Mouse (Mus musculus): ENCODE measurements at regions not wholly inside any gene's neighbourhood (a gene's known extent, or its start where the extent isn't known, plus 50 kb on each side); places are given as distances from the start of the nearest gene placed in this dataset.
A peak's percentile ranks its signal among the peaks of the same experiment; 100 is the strongest.

GRCm38 (mm10) chr17:47114736-47115135 is 104.4 kb upstream of the Ubr2 start:
- Histone ChIP-seq H3K4me1 (ENCODE audit: control insufficient read depth, insufficient read depth, low read length) (no peaks in the 10 kb centered on the region), H3K4me3 (ENCODE audit: insufficient read depth, low read depth, low read length) (no peak overlapping the region), H3K27me3 (replicated peaks; ENCODE audit: control insufficient read depth, insufficient read depth, low read length) (no peaks in the 10 kb centered on the region), H3K36me3 (ENCODE audit: control insufficient read depth, insufficient read depth, low read length) (no peaks in the 10 kb centered on the region), H3K27ac (ENCODE audit: insufficient read depth, low read depth, low read length) (no peak overlapping the region)
- no peak for DNase-seq
- TF ChIP-seq POLR2A (IDR thresholded peaks at IDR 0.05; ENCODE audit: low read depth, low read length): no peak
- TF ChIP-seq CTCF (conservative IDR thresholded peaks at IDR 0.05; ENCODE audit: insufficient read depth, insufficient read length, low read depth, low read length): no peak
- WGBS: 68% methylated on average over 7 of the region's 7 CpGs

DNA sequence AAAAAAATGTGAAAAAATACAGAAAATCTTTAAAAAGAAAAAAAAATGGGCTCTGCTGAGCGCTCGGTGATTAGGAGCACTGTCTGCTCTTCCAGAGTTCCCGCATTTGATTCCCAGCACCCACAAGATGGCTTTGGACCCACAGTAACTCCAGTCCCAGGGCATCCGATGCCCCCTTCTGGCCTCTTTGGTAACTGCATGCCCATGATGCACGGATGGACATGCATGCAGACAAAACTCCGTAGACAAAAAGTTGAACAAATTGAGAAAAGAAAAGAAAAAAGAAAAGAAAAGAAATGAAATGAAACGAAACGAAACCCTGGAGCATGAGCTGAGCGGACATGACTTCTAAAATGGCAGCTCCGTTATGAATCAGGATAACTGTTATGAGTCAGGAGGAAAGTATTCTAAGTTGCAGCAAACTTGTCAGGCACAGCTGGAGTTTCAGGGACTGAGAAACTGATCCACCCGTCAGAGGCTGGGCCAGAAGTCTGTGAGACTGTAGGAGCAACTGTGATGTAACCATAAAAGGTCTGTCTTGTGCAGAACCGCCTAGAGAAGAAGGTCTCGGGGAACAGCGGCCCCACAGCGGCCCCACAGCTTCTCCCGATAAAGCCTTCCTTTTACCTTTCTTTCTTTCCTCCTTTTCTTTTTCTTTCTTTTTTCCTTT is 102.3 kb upstream of the Ubr2 start:
- no peak overlapping the region for H3K4me3 ChIP-seq (ENCODE audit: insufficient read depth, low read depth, low read length)
- TF ChIP-seq CTCF (conservative IDR thresholded peaks at IDR 0.05; ENCODE audit: insufficient read depth, insufficient read length, low read depth, low read length): peak; percentile 26; the same call in 1 of the 2 replicates
- no peak for TF ChIP-seq POLR2A (IDR thresholded peaks at IDR 0.05; ENCODE audit: low read depth, low read length)
- no peak for DNase-seq
- no peaks in the 10 kb centered on the region for H3K36me3 ChIP-seq (ENCODE audit: control insufficient read depth, insufficient read depth, low read length)
- 90% methylated on average over 16 of the region's 16 CpGs for WGBS
- no peaks in the 10 kb centered on the region for H3K27me3 ChIP-seq (replicated peaks; ENCODE audit: control insufficient read depth, insufficient read depth, low read length)
- H3K27ac ChIP-seq (ENCODE audit: insufficient read depth, low read depth, low read length): no peak overlapping the region
- no peaks in the 10 kb centered on the region for H3K4me1 ChIP-seq (ENCODE audit: control insufficient read depth, insufficient read depth, low read length)

- 94% methylated on average over 4 of the region's 4 CpGs for WGBS
- DNase-seq: no peak
Observed at GRCm38 (mm10) chr17:47110836-47111235, 100.5 kb upstream of the Ubr2 start.

GRCm38 (mm10) chr17:47104328-47104727 is 94.0 kb upstream of the Ubr2 start:
- Histone ChIP-seq H3K27me3 (replicated peaks; ENCODE audit: control insufficient read depth, insufficient read depth, low read length) (no peaks in the 10 kb centered on the region), H3K27ac (ENCODE audit: insufficient read depth, low read depth, low read length) (no peak overlapping the region), H3K4me1 (ENCODE audit: control insufficient read depth, insufficient read depth, low read length) (no peaks in the 10 kb centered on the region), H3K4me3 (ENCODE audit: insufficient read depth, low read depth, low read length) (no peak overlapping the region), H3K36me3 (ENCODE audit: control insufficient read depth, insufficient read depth, low read length) (no peaks in the 10 kb centered on the region)
- no peak for TF ChIP-seq POLR2A (IDR thresholded peaks at IDR 0.05; ENCODE audit: low read depth, low read length)
- no peak for TF ChIP-seq CTCF (conservative IDR thresholded peaks at IDR 0.05; ENCODE audit: insufficient read depth, insufficient read length, low read depth, low read length)
- no peak for DNase-seq
- WGBS: 81% methylated on average over 4 of the region's 4 CpGs

More at GRCm38 (mm10) chr17:47110836-47111235, 100.5 kb upstream of the Ubr2 start:
- no peaks in the 10 kb centered on the region for H3K4me1 ChIP-seq (ENCODE audit: control insufficient read depth, insufficient read depth, low read length)
- no peaks in the 10 kb centered on the region for H3K36me3 ChIP-seq (ENCODE audit: control insufficient read depth, insufficient read depth, low read length)
- H3K27ac ChIP-seq (ENCODE audit: insufficient read depth, low read depth, low read length): no peak overlapping the region
- TF ChIP-seq CTCF (conservative IDR thresholded peaks at IDR 0.05; ENCODE audit: insufficient read depth, insufficient read length, low read depth, low read length) (no peak), POLR2A (IDR thresholded peaks at IDR 0.05; ENCODE audit: low read depth, low read length) (no peak)
- no peaks in the 10 kb centered on the region for H3K27me3 ChIP-seq (replicated peaks; ENCODE audit: control insufficient read depth, insufficient read depth, low read length)
- H3K4me3 ChIP-seq (ENCODE audit: insufficient read depth, low read depth, low read length): no peak overlapping the region

DNA sequence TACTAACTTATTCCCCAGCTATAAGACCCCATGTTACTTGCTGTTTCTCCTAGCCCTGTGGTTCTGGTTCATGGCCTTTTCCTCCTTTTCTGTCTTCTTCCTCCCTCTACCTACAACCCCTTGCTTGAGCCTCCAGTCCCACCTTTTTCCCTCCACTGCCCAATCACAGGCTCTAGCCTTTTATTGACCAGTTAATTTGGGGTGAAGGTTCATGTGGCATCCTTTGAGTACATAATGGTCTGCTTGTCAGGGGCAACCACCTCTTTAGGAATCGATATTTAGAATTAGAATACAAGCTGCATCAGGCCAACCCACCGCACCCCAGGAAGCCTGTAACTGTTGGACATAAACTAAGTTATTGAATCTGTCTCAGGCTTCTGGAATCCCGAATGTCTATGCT is 84.8 kb upstream of the Ubr2 start:
- TF ChIP-seq POLR2A (IDR thresholded peaks at IDR 0.05; ENCODE audit: low read depth, low read length) (no peak), CTCF (conservative IDR thresholded peaks at IDR 0.05; ENCODE audit: insufficient read depth, insufficient read length, low read depth, low read length) (no peak)
- DNase-seq: no peak
- Histone ChIP-seq H3K4me3 (ENCODE audit: insufficient read depth, low read depth, low read length) (no peak overlapping the region), H3K36me3 (ENCODE audit: control insufficient read depth, insufficient read depth, low read length) (no peaks in the 10 kb centered on the region), H3K4me1 (ENCODE audit: control insufficient read depth, insufficient read depth, low read length) (peaks cover 7% of the 10 kb centered on the region; the same call in 1 of the 2 replicates), H3K27me3 (replicated peaks; ENCODE audit: control insufficient read depth, insufficient read depth, low read length) (no peaks in the 10 kb centered on the region), H3K27ac (ENCODE audit: insufficient read depth, low read depth, low read length) (no peak overlapping the region)
- WGBS: 71% methylated on average over 3 of the region's 3 CpGs

- Histone ChIP-seq H3K27me3 (replicated peaks; ENCODE audit: control insufficient read depth, insufficient read depth, low read length) (no peaks in the 10 kb centered on the region), H3K4me1 (ENCODE audit: control insufficient read depth, insufficient read depth, low read length) (peaks cover under 1% of the 10 kb centered on the region; the same call in 1 of the 2 replicates), H3K27ac (ENCODE audit: insufficient read depth, low read depth, low read length) (no peak overlapping the region), H3K4me3 (ENCODE audit: insufficient read depth, low read depth, low read length) (no peak overlapping the region), H3K36me3 (ENCODE audit: control insufficient read depth, insufficient read depth, low read length) (no peaks in the 10 kb centered on the region)
- TF ChIP-seq CTCF (conservative IDR thresholded peaks at IDR 0.05; ENCODE audit: insufficient read depth, insufficient read length, low read depth, low read length) (no peak), POLR2A (IDR thresholded peaks at IDR 0.05; ENCODE audit: low read depth, low read length) (no peak)
- DNase-seq: no peak
- WGBS: 94% methylated on average over 9 of the region's 9 CpGs
Observed at GRCm38 (mm10) chr17:47092076-47092475, 81.7 kb upstream of the Ubr2 start.

DNA sequence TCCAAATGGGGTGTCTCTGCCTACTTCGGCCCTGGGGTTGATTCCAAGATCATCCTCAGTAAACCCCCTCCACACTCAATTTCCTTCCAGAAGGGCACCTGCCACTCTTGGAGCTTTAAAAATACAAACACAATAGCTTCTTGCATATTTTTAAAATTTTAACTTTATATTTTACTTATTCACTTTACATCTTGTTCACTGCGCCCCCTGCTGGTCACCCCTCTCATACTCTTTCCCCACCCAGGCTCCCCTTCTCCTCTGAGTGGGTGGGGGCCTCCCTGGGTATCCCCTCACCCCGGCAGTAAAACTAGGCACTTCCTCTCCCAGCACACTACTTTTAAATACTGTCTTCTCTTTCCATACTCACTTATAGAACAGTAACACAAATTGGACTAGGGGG is 79.4 kb upstream of the Ubr2 start:
- Histone ChIP-seq H3K27me3 (replicated peaks; ENCODE audit: control insufficient read depth, insufficient read depth, low read length) (no peaks in the 10 kb centered on the region), H3K27ac (ENCODE audit: insufficient read depth, low read depth, low read length) (no peak overlapping the region), H3K4me1 (ENCODE audit: control insufficient read depth, insufficient read depth, low read length) (no peaks in the 10 kb centered on the region), H3K4me3 (ENCODE audit: insufficient read depth, low read depth, low read length) (no peak overlapping the region), H3K36me3 (ENCODE audit: control insufficient read depth, insufficient read depth, low read length) (no peaks in the 10 kb centered on the region)
- TF ChIP-seq POLR2A (IDR thresholded peaks at IDR 0.05; ENCODE audit: low read depth, low read length) (no peak), CTCF (conservative IDR thresholded peaks at IDR 0.05; ENCODE audit: insufficient read depth, insufficient read length, low read depth, low read length) (peak; percentile 33; the same call in 1 of the 2 replicates)
- WGBS: 81% methylated on average over 3 of the region's 3 CpGs
- DNase-seq: peak; percentile 30

All from kidney, adult 2 months (tissue).